Mouse (Mus musculus) left cerebral cortex, adult 11 months (tissue): ENCODE measurements at regions not wholly inside any gene's neighbourhood (a gene's known extent, or its start where the extent isn't known, plus 50 kb on each side); places are given as distances from the start of the nearest gene placed in this dataset.
"Not testable (repeated sequence)": the region's sequence is repeated elsewhere in the genome, so short reads cannot be mapped to it uniquely, and the experiment has no call there.

Experiments used
- DNase-seq: peaks from one replicate; pipeline ENCODE4 v3.0.0; 2022; ENCODE audit warnings: low spot score

DNA sequence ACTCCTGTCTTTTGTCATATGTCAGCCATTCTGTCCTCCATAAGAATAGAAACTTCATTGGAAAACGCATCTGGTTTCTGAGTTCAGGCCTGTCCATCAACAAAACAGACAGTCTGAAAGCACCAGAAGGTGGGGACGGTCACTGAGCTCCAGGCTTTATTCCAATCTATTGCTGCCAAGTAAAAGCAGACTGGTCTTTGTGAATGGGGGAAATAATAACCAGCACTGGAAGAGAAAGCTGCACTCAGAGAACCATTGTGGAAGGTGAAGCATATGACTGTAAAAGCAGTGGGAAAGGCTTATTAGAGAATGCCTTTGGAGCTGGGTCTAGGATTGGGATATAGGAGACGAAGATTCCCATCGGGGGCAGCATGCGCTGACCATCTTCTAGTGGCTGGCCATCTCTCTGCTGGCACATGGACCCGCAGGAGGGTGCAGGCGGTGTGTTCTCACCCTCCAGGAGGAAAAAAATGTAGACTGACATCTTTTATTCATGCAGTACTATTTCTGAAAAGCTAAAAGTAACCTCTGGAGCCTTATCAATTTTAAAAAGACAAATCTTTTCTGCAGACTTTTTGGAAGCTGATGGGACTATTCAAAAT is 1638.0 kb downstream of the Car8 start:
- DNase-seq = no peak

DNA sequence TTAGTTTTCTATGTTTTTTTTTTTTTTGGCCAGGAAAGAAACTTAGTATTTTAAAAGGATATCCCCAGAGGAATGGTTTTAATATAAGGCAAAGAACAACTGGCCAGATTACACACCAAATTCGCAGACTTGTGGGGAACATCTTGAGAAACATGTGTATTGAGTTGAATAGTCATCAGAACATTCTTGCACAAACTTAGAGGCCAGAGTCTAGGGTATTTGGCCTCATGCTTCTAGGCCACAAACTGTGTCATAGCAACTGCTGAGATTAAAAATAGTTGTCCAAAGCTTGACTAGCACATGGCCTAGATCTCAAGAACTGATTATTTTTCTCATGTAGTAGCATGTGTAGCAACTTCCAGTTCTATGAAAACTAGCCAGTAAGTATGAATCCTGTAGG is 1642.5 kb downstream of the Car8 start:
- DNase-seq = no peak

- not testable (repeated sequence) for DNase-seq
Measured at GRCm38 (mm10) chr4:6592890-6593289, 1646.0 kb downstream of the Car8 start.

DNA sequence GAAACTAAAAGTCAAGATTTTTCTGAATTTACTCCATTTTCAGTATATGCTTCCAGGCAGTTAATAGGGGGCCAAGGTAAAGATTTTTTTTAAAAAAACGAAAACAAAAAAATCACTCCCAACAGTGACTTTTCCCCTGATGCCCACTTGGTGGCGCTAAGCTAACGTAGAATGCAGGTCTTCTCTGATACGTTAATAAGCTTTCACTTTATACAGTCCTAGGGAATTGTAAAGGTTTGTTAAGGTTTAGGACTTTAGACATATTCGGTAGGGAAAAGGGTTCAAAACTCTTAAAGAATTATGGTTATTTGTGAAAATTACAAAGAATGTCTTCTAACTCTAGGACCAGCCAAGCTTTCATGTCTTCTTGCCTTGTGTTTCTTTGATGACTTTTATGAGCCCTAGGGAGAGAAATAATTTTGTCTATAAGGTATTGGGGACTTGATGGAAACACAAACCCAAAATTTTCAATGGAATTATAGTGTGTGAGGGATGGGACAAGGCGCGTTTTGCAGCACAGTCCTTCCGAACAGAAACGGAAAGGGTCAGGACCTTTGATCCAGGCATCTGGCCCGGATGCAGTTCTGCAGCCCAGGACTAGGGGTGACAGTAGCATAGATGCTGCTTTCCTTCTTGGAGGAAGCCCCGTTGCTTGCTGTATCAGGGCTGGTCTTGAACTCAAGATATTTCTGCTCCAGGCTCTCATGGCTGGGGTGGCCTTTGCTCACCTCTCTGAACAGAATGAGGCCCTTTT is 1677.1 kb downstream of the Car8 start:
- no peak for DNase-seq

DNA sequence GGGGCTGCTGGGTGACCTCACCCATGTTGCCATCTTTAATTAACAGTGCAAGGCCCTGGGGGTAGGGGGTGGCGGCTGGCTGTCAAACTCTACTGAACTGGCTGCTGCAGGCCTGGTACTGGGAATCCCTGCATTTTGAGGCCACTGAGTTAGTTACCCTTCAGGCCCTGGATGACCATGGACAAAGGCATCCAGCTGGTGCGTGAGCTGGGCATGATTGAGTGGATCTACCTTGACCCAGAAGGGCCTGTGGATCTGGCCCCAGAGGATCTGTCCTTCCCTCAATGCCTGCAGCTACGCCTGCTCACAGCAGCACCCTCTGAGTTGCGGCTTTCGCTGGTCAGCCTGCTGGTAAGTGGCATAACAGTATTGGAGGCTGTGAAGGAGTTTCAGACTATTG is 1699.2 kb downstream of the Car8 start:
- no peak for DNase-seq

GRCm38 (mm10) chr4:6532441-6532840 is 1706.4 kb downstream of the Car8 start:
- DNase-seq = no peak

GRCm38 (mm10) chr4:6517626-6518025 is 1721.2 kb downstream of the Car8 start:
- DNase-seq = no peak

DNA sequence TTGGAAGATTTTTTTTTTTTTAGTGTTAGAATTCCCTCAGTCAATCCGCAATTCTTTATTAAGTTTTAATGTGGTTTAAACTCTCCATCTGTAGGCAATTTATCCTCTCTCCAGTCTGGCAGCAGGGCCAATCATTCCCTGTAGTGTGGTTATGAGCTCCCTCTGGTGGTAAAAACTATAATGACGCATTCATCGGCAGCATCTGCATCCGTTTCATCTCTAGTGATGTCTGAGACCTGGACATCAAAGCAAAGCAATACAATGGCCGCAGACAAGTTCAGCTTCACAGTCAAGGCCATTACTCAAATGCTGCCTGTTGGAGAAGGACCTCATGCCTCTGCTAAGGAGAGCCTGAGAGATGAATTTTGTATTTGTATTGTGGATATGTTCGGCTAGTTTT is 1721.7 kb upstream of the Impad1 start:
- peak; percentile 74 for DNase-seq

DNA sequence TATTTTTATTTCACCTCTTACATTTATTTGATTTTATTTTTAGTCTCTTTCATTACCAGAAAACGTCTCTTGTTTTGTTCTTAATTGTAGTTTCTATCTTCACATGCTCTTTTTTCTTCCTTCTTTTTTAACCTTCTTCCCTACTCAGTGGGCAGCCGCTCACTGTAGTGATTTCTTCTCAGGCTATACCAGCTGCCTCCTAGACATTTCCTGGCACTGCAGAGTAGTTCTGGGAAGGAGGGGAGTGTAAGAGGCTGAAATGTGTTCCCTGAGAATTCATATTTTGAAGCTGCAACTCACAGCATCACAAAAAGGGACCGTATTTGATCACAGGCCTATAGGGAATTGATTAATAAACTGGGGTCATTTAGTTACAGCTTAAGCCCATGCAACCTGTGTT is 1720.5 kb upstream of the Impad1 start:
- no peak for DNase-seq

DNA sequence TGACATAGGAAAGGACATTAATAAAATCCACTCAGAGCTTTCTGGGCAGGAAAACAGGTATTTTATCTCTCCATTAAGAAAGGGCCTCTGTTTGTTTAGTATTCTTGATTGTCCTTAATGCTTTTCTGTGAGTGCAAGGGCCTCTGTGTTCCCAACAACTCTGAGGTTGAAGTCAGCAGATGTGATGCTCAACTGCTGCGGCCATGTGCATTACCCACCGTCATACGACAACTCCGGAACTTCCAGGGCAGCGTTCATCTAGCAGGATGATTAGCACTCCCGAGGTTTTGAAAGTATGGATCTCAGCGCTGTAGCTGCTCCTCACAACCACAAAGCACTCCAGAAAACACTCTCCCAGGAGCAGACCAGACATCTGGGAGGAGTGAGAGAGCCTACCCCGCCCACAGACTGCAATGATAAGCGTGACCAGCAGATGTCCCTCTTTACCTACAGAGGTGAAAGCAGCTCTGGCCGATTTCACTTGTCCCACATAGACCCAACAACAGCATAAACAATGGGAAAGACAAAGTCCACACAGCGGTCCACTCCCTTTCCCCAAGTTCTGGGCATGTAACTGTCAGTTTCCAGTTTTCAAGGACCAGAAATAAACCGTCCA is 1719.7 kb upstream of the Impad1 start:
- peak; percentile 77 for DNase-seq

GRCm38 (mm10) chr4:6508091-6508490 is 1714.9 kb upstream of the Impad1 start:
- no peak for DNase-seq
